Mouse (Mus musculus) megakaryocyte, embryonic 14.5 days (primary cell): ENCODE measurements around the gene 1600002K03Rik. TPM values are rescaled to one million over a fixed set of nuclear protein-coding genes. Genes with fewer than 3 reads are reported as not detected.
A peak's percentile ranks its signal among the peaks of the same experiment; 100 is the strongest.
"Not testable (repeated sequence)": the region's sequence is repeated elsewhere in the genome, so short reads cannot be mapped to it uniquely, and the experiment has no call there.

ENCODE experiments used
- H3K27me3 ChIP-seq: replicated peaks from 2 replicates; pipeline ENCODE3; 2012; ENCODE audit warnings: inconsistent platforms
- H3K36me3 ChIP-seq: replicated peaks from 2 replicates; pipeline ENCODE3; 2012; ENCODE audit warnings: low read length, inconsistent platforms, mixed read lengths
- H3K4me1 ChIP-seq: 2 replicates; pipeline ENCODE4 v1.6.1; 2012; ENCODE audit warnings: inconsistent platforms
- H3K4me3 ChIP-seq: replicated peaks from 2 replicates; pipeline ENCODE3; 2012; ENCODE audit warnings: moderate library complexity, mild to moderate bottlenecking, inconsistent platforms
- H3K9me3 ChIP-seq: 2 replicates; pipeline ENCODE4 v1.6.1; 2012; ENCODE audit warnings: inconsistent platforms
- FLI1 ChIP-seq: IDR thresholded peaks from 2 replicates; pipeline ENCODE4 v1.6.1; 2012; ENCODE audit warnings: low read length, inconsistent platforms, mixed read lengths
- GATA1 ChIP-seq: IDR thresholded peaks from 3 replicates; pipeline ENCODE4 v1.6.1; 2012; ENCODE audit warnings: mixed read lengths, low read length, inconsistent platforms, borderline replicate concordance
- polyA plus RNA-seq: library from polyadenylated mRNA; stranded (reverse); fragments of >175 nt; gene quantifications from 2 replicates; pipeline ENCODE4 v1.2.3, GENCODE M21; 2012; ENCODE audit warnings: low replicate concordance; ENCODE audit not compliant: insufficient read depth

Gene 1600002K03Rik
- polyA plus RNA-seq, 1 experiment: 7.7 TPM

GRCm38 (mm10) chr10:80160455-80161371, 12.0 kb upstream of the 1600002K03Rik start:
- Histone ChIP-seq H3K4me3 (peak overlapping the region; percentile 95), H3K36me3 (peaks cover 23% of the 10 kb centered on the region), H3K4me1 (peaks cover 97% of the 10 kb centered on the region), H3K9me3 (no peaks in the 10 kb centered on the region), H3K27me3 (no peaks in the 10 kb centered on the region)
- TF ChIP-seq FLI1: no peak
- no peak for TF ChIP-seq GATA1

- Histone ChIP-seq H3K9me3 (no peaks in the 10 kb centered on the region), H3K36me3 (peaks cover 14% of the 10 kb centered on the region), H3K27me3 (no peaks in the 10 kb centered on the region), H3K4me1 (peaks cover 97% of the 10 kb centered on the region), H3K4me3 (peak overlapping the region; percentile 95)
- TF ChIP-seq GATA1: no peak
- no peak for TF ChIP-seq FLI1
Measured at GRCm38 (mm10) chr10:80161522-80162242, 11.1 kb upstream of the 1600002K03Rik start.

- H3K36me3 ChIP-seq: peaks cover 8% of the 10 kb centered on the region
- H3K4me1 ChIP-seq: peaks cover 97% of the 10 kb centered on the region
- no peaks in the 10 kb centered on the region for H3K27me3 ChIP-seq
- TF ChIP-seq GATA1: no peak
- TF ChIP-seq FLI1: no peak
- no peaks in the 10 kb centered on the region for H3K9me3 ChIP-seq
- peak overlapping the region; percentile 73 for H3K4me3 ChIP-seq
Measured at GRCm38 (mm10) chr10:80162243-80162608, 10.5 kb upstream of the 1600002K03Rik start.

GRCm38 (mm10) chr10:80162716-80163299, 9.9 kb upstream of the 1600002K03Rik start:
- peaks cover 3% of the 10 kb centered on the region for H3K36me3 ChIP-seq
- TF ChIP-seq FLI1: no peak
- TF ChIP-seq GATA1: no peak
- no peaks in the 10 kb centered on the region for H3K9me3 ChIP-seq
- H3K4me1 ChIP-seq: peaks cover 92% of the 10 kb centered on the region
- H3K4me3 ChIP-seq: peak overlapping the region; percentile 77
- H3K27me3 ChIP-seq: no peaks in the 10 kb centered on the region

- peak overlapping the region; percentile 93 for H3K4me3 ChIP-seq
- H3K9me3 ChIP-seq: no peaks in the 10 kb centered on the region
- TF ChIP-seq GATA1 (no peak), FLI1 (no peak)
- H3K36me3 ChIP-seq: peaks cover 3% of the 10 kb centered on the region
- H3K4me1 ChIP-seq: peaks cover 88% of the 10 kb centered on the region
- no peaks in the 10 kb centered on the region for H3K27me3 ChIP-seq
Measured at GRCm38 (mm10) chr10:80163721-80164120, 9.0 kb upstream of the 1600002K03Rik start.

- H3K9me3 ChIP-seq: no peaks in the 10 kb centered on the region
- H3K27me3 ChIP-seq: no peaks in the 10 kb centered on the region
- H3K36me3 ChIP-seq: peaks cover 6% of the 10 kb centered on the region
- H3K4me1 ChIP-seq: peaks cover 88% of the 10 kb centered on the region
- peak overlapping the region; percentile 93 for H3K4me3 ChIP-seq
- no peak for TF ChIP-seq GATA1
- TF ChIP-seq FLI1: no peak
Measured at GRCm38 (mm10) chr10:80164161-80164997, 8.4 kb upstream of the 1600002K03Rik start.

- Histone ChIP-seq H3K36me3 (peaks cover 12% of the 10 kb centered on the region), H3K4me3 (peak overlapping the region; percentile 93), H3K9me3 (no peaks in the 10 kb centered on the region), H3K4me1 (peaks cover 90% of the 10 kb centered on the region), H3K27me3 (no peaks in the 10 kb centered on the region)
- no peak for TF ChIP-seq GATA1
- no peak for TF ChIP-seq FLI1
Measured at GRCm38 (mm10) chr10:80164998-80165344, 7.8 kb upstream of the 1600002K03Rik start.

- H3K4me1 ChIP-seq: peaks cover 90% of the 10 kb centered on the region
- peaks cover 18% of the 10 kb centered on the region for H3K36me3 ChIP-seq
Measured at GRCm38 (mm10) chr10:80165392-80166128, 7.2 kb upstream of the 1600002K03Rik start, which contains the start of gene Cirbp. Gene Cirbp (plus strand): TSS chr10:80165985.

GRCm38 (mm10) chr10:80166136-80166535, 6.6 kb upstream of the 1600002K03Rik start:
- Histone ChIP-seq H3K4me3 (peak overlapping the region; percentile 93), H3K4me1 (peaks cover 88% of the 10 kb centered on the region)

More at GRCm38 (mm10) chr10:80165392-80166128, 7.2 kb upstream of the 1600002K03Rik start, which contains the start of gene Cirbp:
- Histone ChIP-seq H3K4me3 (peak within 1 kb of the TSS; percentile 95), H3K9me3 (no peaks in the 10 kb centered on the region), H3K27me3 (no peaks in the 10 kb centered on the region)
- no peak for TF ChIP-seq FLI1
- no peak for TF ChIP-seq GATA1

More at GRCm38 (mm10) chr10:80166136-80166535, 6.6 kb upstream of the 1600002K03Rik start:
- peaks cover 23% of the 10 kb centered on the region for H3K36me3 ChIP-seq
- not testable (repeated sequence) for H3K9me3 ChIP-seq, H3K27me3 ChIP-seq
